Mouse (Mus musculus) bone marrow, adult 2 months (tissue): ENCODE data around the gene Mcm7. TPM values are rescaled to one million over a fixed set of nuclear protein-coding genes. Genes with fewer than 3 reads are reported as not detected.

Experiments used
- H3K27ac ChIP-seq: fragments of 200-500 bp; 2 replicates; pipeline ENCODE4 v1.5.1; 2012; ENCODE audit warnings: low read depth, mild to moderate bottlenecking, control low read depth, inconsistent platforms, low read length; ENCODE audit not compliant: control insufficient read depth, poor library complexity, insufficient read depth
- H3K4me1 ChIP-seq: fragments of 200-500 bp; 2 replicates; pipeline ENCODE4 v1.6.1; 2011; ENCODE audit warnings: low read length; ENCODE audit not compliant: control insufficient read depth, insufficient read depth
- H3K4me3 ChIP-seq: fragments of 200-500 bp; replicated peaks from 2 replicates; pipeline ENCODE3; 2011; ENCODE audit warnings: mild to moderate bottlenecking, low read depth, low read length, control low read depth; ENCODE audit not compliant: control insufficient read depth
- CTCF ChIP-seq: fragments of 200-500 bp; IDR thresholded peaks from 2 replicates; pipeline ENCODE4 v1.5.1; 2011; ENCODE audit warnings: low read length, control low read depth; ENCODE audit not compliant: control insufficient read depth, insufficient read depth
- POLR2A ChIP-seq: fragments of 200-500 bp; IDR thresholded peaks from 2 replicates; pipeline ENCODE4 v1.6.1; 2011; ENCODE audit warnings: low read depth, mild to moderate bottlenecking, control low read depth, low read length, borderline replicate concordance; ENCODE audit not compliant: control insufficient read depth
- WGBS: fragments of 180-500 bp; shearing (Covaris S2); methylation state at CpG from one replicate; pipeline ENCODE4 v1.1.7; 2018; 5-methylcytosine and 5-hydroxymethylcytosine counted together
- polyA plus RNA-seq: library from polyadenylated mRNA; stranded (reverse); fragments of >200 nt; gene quantifications from 2 replicates; pipeline ENCODE4 v1.2.4, GENCODE M21; 2011; ENCODE audit warnings: low replicate concordance; ENCODE audit not compliant: missing spikeins, insufficient read depth, insufficient read length

The Mcm7 gene
- polyA plus RNA-seq, 1 experiment: 236 TPM

DNA sequence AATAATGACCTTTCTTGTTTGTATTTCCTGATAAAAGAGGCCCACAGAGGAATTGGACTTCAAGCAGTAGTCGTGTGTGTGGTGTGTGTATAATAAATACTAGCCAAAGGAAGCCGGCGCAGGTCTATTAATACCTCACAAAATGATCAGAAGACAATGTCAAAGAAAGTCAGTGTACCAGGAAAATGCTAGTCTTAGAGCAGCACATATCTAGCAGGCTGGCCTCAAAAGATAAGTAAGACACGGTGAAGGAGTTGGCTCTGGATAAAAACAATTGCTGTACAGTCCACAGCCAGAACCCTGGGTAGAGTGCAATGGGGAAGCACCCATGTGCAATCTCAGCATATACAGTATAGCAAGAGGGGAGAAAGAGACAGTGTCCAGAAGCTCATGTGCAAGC lies 35.0 kb downstream of the Mcm7 start:
- WGBS: 55% methylated on average over 4 of the region's 4 CpGs
- no peak overlapping the region for H3K27ac ChIP-seq
- TF ChIP-seq CTCF: no peak
- TF ChIP-seq POLR2A: no peak

DNA sequence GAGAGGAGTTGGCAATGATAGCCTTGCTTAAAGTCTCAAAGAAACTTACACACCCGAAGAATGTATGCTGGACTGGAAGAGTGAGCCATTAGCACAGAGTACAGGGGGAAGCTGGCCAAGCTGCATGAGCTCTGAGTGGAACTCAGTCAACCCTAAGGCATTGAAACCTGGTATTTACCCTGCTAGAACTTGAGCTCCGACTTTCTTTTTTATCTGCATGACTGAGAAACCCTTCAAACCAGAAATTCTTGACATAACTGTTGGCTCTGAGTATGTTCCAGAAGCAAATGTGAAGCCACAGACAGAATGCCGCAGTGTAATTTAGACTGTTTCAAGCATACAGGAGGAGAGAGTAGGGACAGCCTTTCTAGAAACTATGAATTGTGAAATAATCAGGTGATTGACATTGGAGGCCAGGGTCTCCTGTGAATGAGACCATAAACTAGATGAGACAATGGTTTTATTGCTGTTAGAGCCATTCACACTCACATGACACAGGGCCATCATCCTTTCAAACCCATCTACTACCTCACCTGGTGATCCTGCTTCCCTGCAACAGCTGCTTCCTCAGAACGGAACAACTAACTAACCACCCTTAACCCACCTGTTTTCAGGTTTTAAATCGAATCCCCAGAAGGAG lies 39.7 kb downstream of the Mcm7 start:
- H3K27ac ChIP-seq: no peak overlapping the region
- no peak for TF ChIP-seq CTCF
- no peak for TF ChIP-seq POLR2A

More for the DNA sequence above, 35.0 kb downstream of the Mcm7 start:
- Histone ChIP-seq H3K4me3 (no peak overlapping the region), H3K4me1 (peaks cover 2% of the 10 kb centered on the region)

GRCm38 (mm10) chr5:138118041-138118440 lies 54.2 kb downstream of the Mcm7 start:
- TF ChIP-seq CTCF (no peak), POLR2A (no peak)
- 32% methylated on average over 3 of the region's 3 CpGs for WGBS
- Histone ChIP-seq H3K4me1 (peaks cover 2% of the 10 kb centered on the region), H3K4me3 (no peak overlapping the region), H3K27ac (no peak overlapping the region)

More for the DNA sequence above, 39.7 kb downstream of the Mcm7 start:
- no peaks in the 10 kb centered on the region for H3K4me1 ChIP-seq
- WGBS: 86% methylated on average over 5 of the region's 5 CpGs
- H3K4me3 ChIP-seq: no peak overlapping the region

- TF ChIP-seq CTCF: no peak
- TF ChIP-seq POLR2A: no peak
- 5% methylated on average over 16 of the region's 16 CpGs for WGBS
Observed at GRCm38 (mm10) chr5:138117199-138118015, 54.8 kb downstream of the Mcm7 start.

DNA sequence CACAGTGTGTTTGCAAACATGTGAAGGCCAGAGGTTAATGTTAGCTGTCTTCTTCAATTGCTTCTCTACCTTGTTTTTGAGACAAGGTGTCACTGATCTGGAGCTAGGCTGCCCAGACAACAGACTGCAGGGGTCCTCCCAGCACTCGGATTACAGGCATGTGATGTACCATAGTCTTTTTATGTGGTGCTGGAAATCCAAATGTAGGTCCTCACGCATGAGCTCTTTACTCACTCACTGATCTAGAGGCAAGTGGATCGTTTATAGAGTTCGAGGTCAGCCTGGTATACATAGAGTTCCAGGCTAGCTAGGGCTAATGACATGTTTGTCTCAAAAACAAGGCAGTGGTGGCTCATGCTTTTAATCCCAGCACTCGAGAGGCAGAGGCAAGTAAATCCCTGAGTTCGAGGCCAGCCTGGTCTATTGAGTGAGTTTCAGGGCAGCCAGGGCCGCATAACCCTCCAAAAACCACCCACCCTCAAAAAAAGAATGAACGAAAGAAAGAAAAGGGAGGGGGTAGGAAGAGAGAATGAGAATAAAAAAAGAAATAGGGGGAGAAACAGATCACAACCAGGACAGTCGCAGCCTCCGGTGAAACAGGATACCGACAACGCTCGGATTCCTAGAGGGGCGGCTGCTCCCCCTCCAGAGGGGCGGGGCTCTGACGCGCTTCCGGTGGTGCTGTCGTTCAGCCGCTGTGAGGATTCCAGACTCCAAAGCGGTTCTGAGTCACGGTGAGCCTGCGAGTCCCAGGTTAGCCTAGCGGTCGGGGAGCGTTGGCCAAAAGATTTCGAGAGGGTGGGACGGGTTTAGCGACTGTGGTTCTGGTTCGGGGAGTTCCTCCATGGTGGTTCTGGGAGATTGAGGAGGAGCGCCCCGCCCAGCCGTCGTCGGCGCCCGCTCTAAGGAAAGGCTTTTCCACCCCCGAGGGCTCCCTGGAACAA lies 55.7 kb downstream of the Mcm7 start, which contains the start of gene Zscan21:
Zscan21 (plus strand) TSS at position 649 of the 944 bp plus-strand sequence.
- Histone ChIP-seq H3K27ac (peak within 1 kb of the TSS; percentile 89), H3K4me1 (peaks cover 2% of the 10 kb centered on the region), H3K4me3 (peak within 1 kb of the TSS; percentile 99)
- TF ChIP-seq POLR2A (peak; percentile 85; the same call in 1 of the 2 replicates), CTCF (peak; percentile 7; the same call in 1 of the 2 replicates)
- 7% methylated on average over 38 of the region's 38 CpGs for WGBS

More at GRCm38 (mm10) chr5:138117199-138118015, 54.8 kb downstream of the Mcm7 start:
- Histone ChIP-seq H3K4me3 (peak overlapping the region; percentile 99), H3K27ac (peak overlapping the region; percentile 89), H3K4me1 (peaks cover 2% of the 10 kb centered on the region)

Other genes with a start within 250 kb of the Mcm7 start
- gene Gjc3, start 209.3 kb downstream of the Mcm7 start, polyA plus RNA-seq: not detected in 2 replicates
- gene Azgp1, start 190.9 kb downstream of the Mcm7 start, polyA plus RNA-seq: 4.6 and 9.7 TPM in 2 replicates
- not detected in 2 replicates for gene Smok3a, start 151.2 kb downstream of the Mcm7 start, polyA plus RNA-seq
- not detected in 2 replicates for gene Smok3b, start 151.0 kb downstream of the Mcm7 start, polyA plus RNA-seq
- gene Smok3c, start 119.2 kb downstream of the Mcm7 start, polyA plus RNA-seq: not detected in 2 replicates
- 6.0 and 9.0 TPM in 2 replicates for gene Zkscan1, start 87.3 kb downstream of the Mcm7 start, polyA plus RNA-seq
- 4.3 and 6.5 TPM in 2 replicates for gene Zscan21, start 55.5 kb downstream of the Mcm7 start, polyA plus RNA-seq
- gene Zfp113, start 16.7 kb downstream of the Mcm7 start, polyA plus RNA-seq: 2.2 and 2.7 TPM in 2 replicates
- gene Cops6, start 11.4 kb downstream of the Mcm7 start, polyA plus RNA-seq: 36.0 and 72.4 TPM in 2 replicates
- 24.8 and 37.2 TPM in 2 replicates for gene Ap4m1, start 420 bp downstream of the Mcm7 start, polyA plus RNA-seq
- gene Taf6, start 15.0 kb upstream of the Mcm7 start, polyA plus RNA-seq: 13.2 and 31.0 TPM in 2 replicates
- 14.1 and 19.6 TPM in 2 replicates for gene Cnpy4, start 15.1 kb upstream of the Mcm7 start, polyA plus RNA-seq
- gene Mblac1, start 21.9 kb upstream of the Mcm7 start, polyA plus RNA-seq: 0.99 and 2.3 TPM in 2 replicates
- gene Nxpe5, start 53.5 kb upstream of the Mcm7 start, polyA plus RNA-seq: 0.74 TPM in 1 of 2 replicates, not detected in the other
- 69.8 and 167 TPM in 2 replicates for gene Lamtor4, start 83.1 kb upstream of the Mcm7 start, polyA plus RNA-seq
- 54.9 and 151 TPM in 2 replicates for gene BC037034, start 91.6 kb upstream of the Mcm7 start, polyA plus RNA-seq
- gene Gal3st4, start 100.4 kb upstream of the Mcm7 start, polyA plus RNA-seq: not detected in 2 replicates
- 0.25 TPM in 1 of 2 replicates, not detected in the other for gene Gm43720, start 107.5 kb upstream of the Mcm7 start, polyA plus RNA-seq
- 4.0 and 8.4 TPM in 2 replicates for gene Gpc2, start 107.6 kb upstream of the Mcm7 start, polyA plus RNA-seq
- gene Stag3, start 107.8 kb upstream of the Mcm7 start, polyA plus RNA-seq: 12.4 and 13.5 TPM in 2 replicates
- gene Pvrig, start 169.5 kb upstream of the Mcm7 start, polyA plus RNA-seq: not detected in 2 replicates